Mouse (Mus musculus) midbrain, postnatal 0 days (tissue): ENCODE data around the gene Nav2. TPM values are rescaled to one million over a fixed set of nuclear protein-coding genes. Genes with fewer than 3 reads are reported as not detected.

Source experiments
- ATAC-seq: fragments of 200-750 bp; cut with Nextera tagmentation; 2 replicates; pipeline ENCODE4 v1.8.0; 2017; ENCODE audit warnings: moderate number of reproducible peaks, mild to moderate bottlenecking, moderate TSS enrichment, moderate library complexity; ENCODE audit not compliant: low FRiP score
- DNase-seq: peaks from one replicate; pipeline ENCODE4 v3.0.0-alpha.2; 2015; ENCODE audit warnings: low spot score
- H3K27ac ChIP-seq: fragments of 300-500 bp; sonication (generic); 2 replicates; pipeline ENCODE4 v1.5.1; 2014; ENCODE audit warnings: low read depth, mild to moderate bottlenecking, low read length, mixed read lengths
- H3K27me3 ChIP-seq: fragments of 300-500 bp; sonication (generic); 2 replicates; pipeline ENCODE4 v1.6.1; 2014; ENCODE audit warnings: low read length, control low read depth, mixed read lengths; ENCODE audit not compliant: insufficient read depth
- H3K36me3 ChIP-seq: fragments of 300-500 bp; sonication (generic); 2 replicates; pipeline ENCODE4 v1.6.1; 2014; ENCODE audit warnings: low read length, control low read depth, mixed read lengths; ENCODE audit not compliant: insufficient read depth
- H3K4me1 ChIP-seq: fragments of 300-500 bp; sonication (generic); 2 replicates; pipeline ENCODE4 v1.6.1; 2014; ENCODE audit warnings: mild to moderate bottlenecking, control low read depth, antibody characterized with exemption, low read length, mixed read lengths; ENCODE audit not compliant: insufficient read depth
- H3K4me2 ChIP-seq: fragments of 300-500 bp; sonication (generic); 2 replicates; pipeline ENCODE4 v1.6.1; 2014; ENCODE audit warnings: low read depth, mild to moderate bottlenecking, low read length, mixed read lengths; ENCODE audit not compliant: poor library complexity, severe bottlenecking
- H3K4me3 ChIP-seq: fragments of 300-500 bp; sonication (generic); 2 replicates; pipeline ENCODE4 v1.5.1; 2014; ENCODE audit warnings: low read depth, mild to moderate bottlenecking, low read length, moderate library complexity
- H3K9ac ChIP-seq: fragments of 300-500 bp; sonication (generic); replicated peaks from 2 replicates; pipeline ENCODE4 v1.6.1; 2014; ENCODE audit warnings: mild to moderate bottlenecking, low read length, moderate library complexity, mixed read lengths; ENCODE audit not compliant: poor library complexity, severe bottlenecking
- H3K9me3 ChIP-seq: fragments of 300-500 bp; sonication (generic); 2 replicates; pipeline ENCODE4 v1.6.1; 2016; ENCODE audit warnings: low read length, control low read depth
- CTCF ChIP-seq: IDR thresholded peaks from 2 replicates; pipeline ENCODE4 v1.5.1; 2016; ENCODE audit warnings: antibody characterized with exemption, mild to moderate bottlenecking
- WGBS: fragments of 180-500 bp; shearing (Covaris S2); extraction: QIAGEN DNeasy Blood & Tissue Kit; methylation state at CpG from one replicate; pipeline ENCODE4 v1.1.7; 2014; 5-methylcytosine and 5-hydroxymethylcytosine counted together
- polyA plus RNA-seq: library from polyadenylated mRNA; unstranded; fragments of >200 nt; fragmentation: Nextera tagmentation; extraction: Ambion mirVana; gene quantifications from 2 replicates; pipeline ENCODE4 v1.2.1, GENCODE M21; 2015
- total RNA-seq: library from RNA; depleted of rRNA; stranded (reverse); fragments of >200 nt; gene quantifications from 2 replicates; pipeline ENCODE4 v1.2.3, GENCODE M21; 2014; rRNA removed

Gene Nav2
- total RNA-seq: 53.8 and 67.5 TPM in 2 replicates
- 12.4 and 18.3 TPM in 2 replicates for polyA plus RNA-seq

DNA sequence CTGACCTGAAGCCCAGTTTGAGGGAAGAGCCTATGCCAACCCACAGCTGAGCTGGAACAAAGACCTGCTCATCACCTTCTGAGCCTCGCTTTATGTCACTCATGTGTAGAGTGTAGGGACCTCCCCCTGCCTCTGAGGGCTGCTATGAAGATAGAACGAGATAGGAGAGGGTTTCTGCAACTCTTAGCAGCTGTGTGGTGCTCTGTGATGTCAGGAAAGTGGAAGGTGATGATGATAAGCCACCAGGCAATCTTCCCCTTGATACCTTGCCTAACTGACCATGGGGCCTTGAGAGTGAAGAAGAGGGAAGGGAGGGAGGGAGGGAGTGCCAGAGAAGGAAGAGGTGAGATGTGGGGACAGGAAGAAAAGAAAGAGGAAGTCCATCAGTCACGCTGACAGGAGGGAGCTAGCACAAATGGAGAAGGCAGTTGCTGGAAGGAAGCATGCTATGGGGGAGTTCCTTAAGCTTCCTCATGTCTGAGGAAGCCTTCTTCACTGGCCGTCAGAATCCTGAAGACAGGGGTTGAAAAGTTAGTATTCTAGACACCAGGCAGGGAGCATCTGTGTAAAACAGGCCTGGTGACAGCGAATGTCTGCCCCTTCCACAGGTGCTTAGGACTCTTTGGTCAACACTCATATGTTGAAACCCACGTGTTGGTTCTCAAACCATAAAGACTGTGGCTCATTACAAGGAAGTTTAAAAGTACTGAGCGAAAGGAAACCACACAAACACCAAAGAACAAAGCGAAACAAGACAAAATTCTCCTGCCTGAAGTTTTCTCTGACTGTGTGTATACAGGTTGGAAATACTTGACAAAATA is at the start of gene Nav2:
Gene Nav2, plus strand, starts transcription at position 196 of the 821 bp plus-strand sequence.
- DNase-seq: no peak
- no peak within 1 kb of the TSS for H3K27ac ChIP-seq
- H3K9me3 ChIP-seq: no peaks in the 10 kb centered on the region
- no peak within 1 kb of the TSS for H3K4me3 ChIP-seq
- no peaks in the 10 kb centered on the region for H3K36me3 ChIP-seq
- no peak within 1 kb of the TSS for H3K4me2 ChIP-seq
- H3K9ac ChIP-seq: no peak within 1 kb of the TSS
- H3K27me3 ChIP-seq: 0 out of 2 replicates have a peak, but pooled peaks cover 3% of the 10 kb centered on the region
- 77% methylated on average over 8 of the region's 8 CpGs for WGBS
- no peak for TF ChIP-seq CTCF
- ATAC-seq: no peak
- H3K4me1 ChIP-seq: 0 out of 2 replicates have a peak, but pooled peaks cover 3% of the 10 kb centered on the region

DNA sequence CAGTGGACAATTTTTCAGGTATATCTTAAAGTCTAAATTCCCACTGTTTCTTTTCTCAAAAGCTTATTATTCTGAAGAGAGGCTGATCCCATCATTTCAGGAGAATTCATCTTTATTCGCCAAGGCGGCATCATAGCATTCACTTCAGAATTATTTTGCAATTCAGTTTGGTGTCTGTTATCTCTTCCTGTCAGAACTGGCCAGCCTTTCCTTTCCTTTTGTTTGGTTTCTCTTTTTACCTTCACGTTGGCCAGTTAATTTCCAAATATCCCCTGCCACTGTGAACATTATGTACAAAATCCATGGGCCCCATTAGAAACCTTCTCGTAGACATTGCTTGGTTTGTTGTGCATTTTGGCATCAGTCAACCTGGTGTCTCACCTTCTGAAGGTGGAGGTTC is 49.2 kb upstream of the Nav2 start:
- no peaks in the 10 kb centered on the region for H3K9me3 ChIP-seq
- H3K27ac ChIP-seq: no peak overlapping the region
- no peak overlapping the region for H3K4me2 ChIP-seq
- no peaks in the 10 kb centered on the region for H3K27me3 ChIP-seq
- WGBS: 77% methylated on average over 4 of the region's 4 CpGs
- no peak overlapping the region for H3K9ac ChIP-seq
- H3K4me1 ChIP-seq: no peaks in the 10 kb centered on the region
- H3K36me3 ChIP-seq: no peaks in the 10 kb centered on the region
- no peak for TF ChIP-seq CTCF
- ATAC-seq (no peak), DNase-seq (no peak)
- no peak overlapping the region for H3K4me3 ChIP-seq

DNA sequence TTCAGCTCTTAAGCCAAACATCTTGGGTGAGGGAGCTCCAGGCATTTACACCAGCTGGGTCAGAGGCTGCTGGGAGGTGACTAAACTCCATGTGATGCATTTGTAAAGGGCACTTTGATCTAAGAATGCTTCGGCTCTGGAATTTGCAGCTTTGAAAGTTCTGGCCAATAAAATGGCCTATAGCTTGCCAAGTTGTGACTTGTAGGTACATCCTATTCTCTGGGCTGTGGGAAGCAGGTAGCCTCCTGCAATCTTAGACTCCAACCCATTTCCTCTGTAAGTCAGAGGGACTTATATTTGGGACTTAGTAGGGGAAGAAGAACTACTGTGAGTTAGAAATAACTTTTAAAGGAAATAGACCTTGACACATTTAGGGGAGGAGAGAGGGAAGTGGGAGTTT is 47.6 kb upstream of the Nav2 start:
- Histone ChIP-seq H3K27me3 (no peaks in the 10 kb centered on the region), H3K27ac (no peak overlapping the region), H3K9ac (no peak overlapping the region), H3K4me2 (no peak overlapping the region), H3K4me3 (no peak overlapping the region), H3K36me3 (no peaks in the 10 kb centered on the region), H3K9me3 (no peaks in the 10 kb centered on the region), H3K4me1 (no peaks in the 10 kb centered on the region)
- no peak for TF ChIP-seq CTCF
- DNase-seq: no peak
- WGBS: 71% methylated on average over 1 of the region's 1 CpGs
- no peak for ATAC-seq

DNA sequence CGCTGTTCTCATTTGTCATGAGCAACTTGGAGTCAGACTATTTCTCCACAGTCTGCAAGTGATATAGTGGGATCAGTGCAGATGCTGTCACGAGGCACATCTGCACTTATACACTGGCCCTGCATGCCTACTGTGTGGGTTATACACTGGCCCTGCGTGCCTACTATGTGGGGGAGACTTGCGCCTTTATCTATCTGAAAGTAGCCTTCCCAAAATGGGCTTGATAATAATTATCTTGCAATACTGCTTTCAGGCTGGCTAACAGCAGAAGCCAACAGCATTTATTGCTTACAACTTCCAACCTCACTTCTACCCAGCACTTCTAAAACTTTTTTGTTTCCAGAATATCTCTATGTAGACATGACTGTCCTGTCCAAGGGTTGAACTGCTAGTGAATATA is 46.7 kb upstream of the Nav2 start:
- H3K4me2 ChIP-seq: no peak overlapping the region
- DNase-seq (no peak), ATAC-seq (no peak)
- H3K27me3 ChIP-seq: no peaks in the 10 kb centered on the region
- no peak for TF ChIP-seq CTCF
- no peak overlapping the region for H3K27ac ChIP-seq
- no peak overlapping the region for H3K4me3 ChIP-seq
- H3K9me3 ChIP-seq: no peaks in the 10 kb centered on the region
- H3K9ac ChIP-seq: no peak overlapping the region
- 91% methylated on average over 4 of the region's 4 CpGs for WGBS
- H3K4me1 ChIP-seq: no peaks in the 10 kb centered on the region
- H3K36me3 ChIP-seq: no peaks in the 10 kb centered on the region

DNA sequence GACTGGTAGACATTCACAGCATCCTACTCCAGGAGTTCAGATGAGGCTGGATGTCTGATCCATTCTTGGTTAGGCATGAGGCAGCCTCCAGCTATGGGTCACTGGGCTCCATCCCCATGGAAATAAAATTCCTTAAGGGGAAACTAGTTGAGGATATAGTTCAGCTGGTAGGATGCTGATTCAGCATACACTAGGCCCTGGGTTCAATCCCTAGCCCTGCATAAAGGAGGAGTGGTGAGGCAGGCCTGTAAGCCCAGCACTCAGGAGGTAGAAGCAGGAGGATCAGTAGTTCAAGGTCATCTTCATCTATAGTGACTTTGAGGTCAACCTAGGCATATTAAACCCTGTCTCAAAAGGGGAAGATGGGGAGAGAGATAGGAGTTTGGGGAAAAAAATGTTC is 44.3 kb upstream of the Nav2 start:
- Histone ChIP-seq H3K9ac (no peak overlapping the region), H3K27ac (no peak overlapping the region), H3K4me3 (no peak overlapping the region), H3K4me1 (no peaks in the 10 kb centered on the region), H3K27me3 (no peaks in the 10 kb centered on the region), H3K36me3 (no peaks in the 10 kb centered on the region), H3K4me2 (no peak overlapping the region), H3K9me3 (no peaks in the 10 kb centered on the region)
- ATAC-seq (no peak), DNase-seq (no peak)
- TF ChIP-seq CTCF: no peak

DNA sequence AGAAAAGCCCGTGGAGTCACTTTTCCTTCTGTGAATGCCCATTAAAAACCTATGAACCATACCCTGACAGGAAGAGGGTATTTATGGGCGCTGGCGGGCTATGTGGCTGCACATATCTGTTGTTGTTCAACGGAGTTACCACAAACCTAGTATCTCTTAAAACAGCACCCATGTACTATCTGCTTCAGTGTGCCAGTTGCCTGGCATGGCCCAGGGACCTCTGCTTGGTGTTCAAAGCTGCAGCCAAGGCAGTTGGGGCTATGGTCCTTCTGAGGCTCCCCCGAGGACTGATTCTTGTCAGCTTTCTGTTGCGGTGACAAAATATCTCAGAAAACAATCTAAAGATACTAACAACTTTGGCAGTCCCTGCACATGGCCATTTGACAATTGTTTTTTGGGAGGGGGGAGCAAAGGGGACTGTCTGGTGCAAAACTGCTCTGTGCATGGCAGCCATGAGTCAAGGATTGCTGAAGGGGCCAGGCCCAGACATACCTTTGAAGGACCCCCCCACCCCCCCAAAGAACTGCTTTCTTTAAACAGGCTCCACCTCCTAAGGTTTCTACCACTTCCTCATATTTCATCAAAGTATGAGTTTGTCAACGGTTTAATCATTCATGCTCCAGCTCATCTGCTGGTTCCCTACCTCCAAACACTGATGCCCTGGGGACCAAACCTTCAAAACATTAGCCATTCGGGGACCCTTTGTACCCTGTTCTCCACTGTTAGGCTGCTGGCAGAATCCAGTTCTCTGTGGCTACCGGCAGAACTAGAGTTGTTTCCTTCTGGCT is 43.7 kb upstream of the Nav2 start:
- WGBS: 92% methylated on average over 9 of the region's 9 CpGs
- Histone ChIP-seq H3K27ac (no peak overlapping the region), H3K27me3 (no peaks in the 10 kb centered on the region), H3K9me3 (no peaks in the 10 kb centered on the region), H3K9ac (no peak overlapping the region), H3K4me1 (no peaks in the 10 kb centered on the region), H3K36me3 (no peaks in the 10 kb centered on the region), H3K4me3 (no peak overlapping the region), H3K4me2 (no peak overlapping the region)
- TF ChIP-seq CTCF: no peak
- DNase-seq (no peak), ATAC-seq (no peak)
